Mouse (Mus musculus) kidney, embryonic 15.5 days (tissue): Measurements from ENCODE around the gene Bri3bp. TPM values are rescaled to one million over a fixed set of nuclear protein-coding genes. Genes with fewer than 3 reads are reported as not detected.

Experiments used
- ATAC-seq: fragments of 200-750 bp; cut with Nextera tagmentation; replicated peaks from 2 replicates; pipeline ENCODE4 v1.8.0; 2017; ENCODE audit warnings: moderate TSS enrichment; ENCODE audit not compliant: low FRiP score
- H3K27ac ChIP-seq: fragments of 300-500 bp; sonication (generic); 2 replicates; pipeline ENCODE4 v1.5.1; 2015; ENCODE audit warnings: mild to moderate bottlenecking, inconsistent platforms
- H3K27me3 ChIP-seq: fragments of 300-500 bp; sonication (generic); 2 replicates; pipeline ENCODE4 v1.6.1; 2015; ENCODE audit warnings: inconsistent platforms
- H3K36me3 ChIP-seq: fragments of 300-500 bp; sonication (generic); 2 replicates; pipeline ENCODE4 v1.6.1; 2015; ENCODE audit warnings: inconsistent platforms
- H3K4me1 ChIP-seq: fragments of 300-500 bp; sonication (generic); 2 replicates; pipeline ENCODE4 v1.6.1; 2015; ENCODE audit warnings: inconsistent platforms
- H3K4me2 ChIP-seq: fragments of 300-500 bp; sonication (generic); 2 replicates; pipeline ENCODE4 v1.6.1; 2015; ENCODE audit warnings: moderate library complexity, mild to moderate bottlenecking, inconsistent platforms
- H3K4me3 ChIP-seq: fragments of 300-500 bp; sonication (generic); replicated peaks from 2 replicates; pipeline ENCODE4 v1.5.1; 2015; ENCODE audit warnings: mild to moderate bottlenecking, inconsistent platforms
- H3K9ac ChIP-seq: fragments of 300-500 bp; sonication (generic); 2 replicates; pipeline ENCODE4 v1.6.1; 2015; ENCODE audit warnings: mild to moderate bottlenecking, inconsistent platforms
- H3K9me3 ChIP-seq: fragments of 300-500 bp; sonication (generic); replicated peaks from 2 replicates; pipeline ENCODE4 v1.6.1; 2016; ENCODE audit warnings: inconsistent platforms
- WGBS: fragments of 180-500 bp; shearing (Covaris S2); methylation state at CpG from one replicate; pipeline ENCODE4 v1.1.7; 2015; ENCODE audit warnings: mixed read lengths; 5-methylcytosine and 5-hydroxymethylcytosine counted together
- polyA plus RNA-seq: library from polyadenylated mRNA; unstranded; fragments of >200 nt; fragmentation: Nextera tagmentation; extraction: Ambion mirVana; gene quantifications from 2 replicates; pipeline ENCODE4 v1.2.1, GENCODE M21; 2015

The Bri3bp gene
- polyA plus RNA-seq, 1 experiment from 2014 or later = 41.5 TPM

GRCm38 (mm10) chr5:125492379-125493092 is 51.2 kb downstream of the Bri3bp start:
- Histone ChIP-seq H3K4me3 (no peak overlapping the region), H3K4me1 (peaks cover 12% of the 10 kb centered on the region), H3K27me3 (no peaks in the 10 kb centered on the region), H3K9ac (no peak overlapping the region), H3K36me3 (peaks cover 48% of the 10 kb centered on the region), H3K9me3 (no peaks in the 10 kb centered on the region), H3K4me2 (no peak overlapping the region), H3K27ac (no peak overlapping the region)
- no peak for ATAC-seq
- 70% methylated on average over 17 of the region's 17 CpGs for WGBS

GRCm38 (mm10) chr5:125493093-125493423 is 51.7 kb downstream of the Bri3bp start:
- WGBS = 76% methylated on average over 5 of the region's 5 CpGs
- H3K4me1 ChIP-seq = peaks cover 6% of the 10 kb centered on the region
- H3K4me3 ChIP-seq = no peak overlapping the region
- H3K4me2 ChIP-seq = no peak overlapping the region
- H3K9ac ChIP-seq = no peak overlapping the region
- no peak for ATAC-seq
- no peaks in the 10 kb centered on the region for H3K9me3 ChIP-seq
- peaks cover 48% of the 10 kb centered on the region for H3K36me3 ChIP-seq
- H3K27me3 ChIP-seq = no peaks in the 10 kb centered on the region
- no peak overlapping the region for H3K27ac ChIP-seq

- Histone ChIP-seq H3K27me3 (no peaks in the 10 kb centered on the region), H3K36me3 (peaks cover 44% of the 10 kb centered on the region), H3K9me3 (no peaks in the 10 kb centered on the region), H3K4me3 (no peak overlapping the region), H3K4me1 (no peaks in the 10 kb centered on the region), H3K27ac (no peak overlapping the region), H3K9ac (no peak overlapping the region), H3K4me2 (no peak overlapping the region)
- WGBS = 88% methylated on average over 10 of the region's 10 CpGs
- no peak for ATAC-seq
These were observed 54.3 kb downstream of the Bri3bp start for GRCm38 (mm10) chr5:125495655-125496054.

- H3K36me3 ChIP-seq = peaks cover 23% of the 10 kb centered on the region
- no peak; the same call in 1 of the 2 replicates for ATAC-seq
- H3K4me2 ChIP-seq = no peak overlapping the region
- WGBS = 70% methylated on average over 12 of the region's 12 CpGs
- no peaks in the 10 kb centered on the region for H3K9me3 ChIP-seq
- H3K4me1 ChIP-seq = no peaks in the 10 kb centered on the region
- H3K9ac ChIP-seq = no peak overlapping the region
- H3K4me3 ChIP-seq = no peak overlapping the region
- no peaks in the 10 kb centered on the region for H3K27me3 ChIP-seq
- no peak overlapping the region for H3K27ac ChIP-seq
These were observed 56.6 kb downstream of the Bri3bp start for GRCm38 (mm10) chr5:125497821-125498600.

GRCm38 (mm10) chr5:125501505-125501904 is 60.1 kb downstream of the Bri3bp start:
- no peak for ATAC-seq
- H3K9ac ChIP-seq = no peak overlapping the region
- H3K4me1 ChIP-seq = peaks cover 14% of the 10 kb centered on the region
- H3K27me3 ChIP-seq = no peaks in the 10 kb centered on the region
- no peak overlapping the region for H3K4me2 ChIP-seq
- no peak overlapping the region for H3K4me3 ChIP-seq
- H3K9me3 ChIP-seq = no peaks in the 10 kb centered on the region
- H3K27ac ChIP-seq = no peak overlapping the region
- WGBS = 88% methylated on average over 6 of the region's 6 CpGs
- H3K36me3 ChIP-seq = peaks cover 22% of the 10 kb centered on the region

- Histone ChIP-seq H3K4me2 (no peak overlapping the region), H3K9ac (no peak overlapping the region), H3K4me3 (no peak overlapping the region), H3K36me3 (peaks cover 26% of the 10 kb centered on the region), H3K4me1 (peaks cover 18% of the 10 kb centered on the region), H3K27me3 (no peaks in the 10 kb centered on the region), H3K27ac (no peak overlapping the region), H3K9me3 (no peaks in the 10 kb centered on the region)
- no peak for ATAC-seq
- whole genome bisulfite sequencing = 48% methylated on average over 3 of the region's 3 CpGs
These were observed 60.8 kb downstream of the Bri3bp start for GRCm38 (mm10) chr5:125502186-125502585.

- Histone ChIP-seq H3K9me3 (no peaks in the 10 kb centered on the region), H3K4me3 (no peak overlapping the region), H3K4me2 (no peak overlapping the region), H3K36me3 (peaks cover 38% of the 10 kb centered on the region), H3K27ac (no peak overlapping the region), H3K9ac (no peak overlapping the region), H3K4me1 (peaks cover 18% of the 10 kb centered on the region), H3K27me3 (no peaks in the 10 kb centered on the region)
- 94% methylated on average over 6 of the region's 6 CpGs for WGBS
- ATAC-seq = no peak
These were observed 62.3 kb downstream of the Bri3bp start for GRCm38 (mm10) chr5:125503628-125504027.

- ATAC-seq = no peak
- Histone ChIP-seq H3K4me1 (peaks cover 18% of the 10 kb centered on the region), H3K27ac (peak overlapping the region; percentile 71), H3K4me2 (no peak overlapping the region), H3K9me3 (no peaks in the 10 kb centered on the region), H3K27me3 (no peaks in the 10 kb centered on the region), H3K9ac (no peak overlapping the region), H3K4me3 (no peak overlapping the region), H3K36me3 (peaks cover 48% of the 10 kb centered on the region)
- WGBS = 37% methylated on average over 11 of the region's 11 CpGs
These were observed 63.3 kb downstream of the Bri3bp start for GRCm38 (mm10) chr5:125504692-125505091.

GRCm38 (mm10) chr5:125505968-125506367 is 64.6 kb downstream of the Bri3bp start:
- peaks cover 53% of the 10 kb centered on the region for H3K36me3 ChIP-seq
- ATAC-seq = no peak
- peaks cover 18% of the 10 kb centered on the region for H3K4me1 ChIP-seq
- WGBS = 70% methylated on average over 15 of the region's 15 CpGs
- H3K27me3 ChIP-seq = no peaks in the 10 kb centered on the region
- H3K9me3 ChIP-seq = no peaks in the 10 kb centered on the region
- no peak overlapping the region for H3K4me3 ChIP-seq
- H3K9ac ChIP-seq = no peak overlapping the region
- peak overlapping the region; percentile 5; the same call in 1 of the 2 replicates for H3K27ac ChIP-seq
- H3K4me2 ChIP-seq = no peak overlapping the region

GRCm38 (mm10) chr5:125507582-125507981 is 66.2 kb downstream of the Bri3bp start:
- no peak for ATAC-seq
- WGBS = 90% methylated on average over 9 of the region's 9 CpGs
- H3K4me3 ChIP-seq = no peak overlapping the region
- H3K9me3 ChIP-seq = no peaks in the 10 kb centered on the region
- peaks cover 69% of the 10 kb centered on the region for H3K36me3 ChIP-seq
- H3K27ac ChIP-seq = no peak overlapping the region
- H3K4me1 ChIP-seq = peaks cover 18% of the 10 kb centered on the region
- no peak overlapping the region for H3K4me2 ChIP-seq
- no peaks in the 10 kb centered on the region for H3K27me3 ChIP-seq
- no peak overlapping the region for H3K9ac ChIP-seq

- peaks cover 18% of the 10 kb centered on the region for H3K4me1 ChIP-seq
- no peak overlapping the region for H3K27ac ChIP-seq
- H3K36me3 ChIP-seq = peaks cover 74% of the 10 kb centered on the region
- H3K27me3 ChIP-seq = no peaks in the 10 kb centered on the region
- no peak overlapping the region for H3K9ac ChIP-seq
- H3K4me2 ChIP-seq = no peak overlapping the region
- no peak for ATAC-seq
- 91% methylated on average over 10 of the region's 10 CpGs for WGBS
- no peaks in the 10 kb centered on the region for H3K9me3 ChIP-seq
- no peak overlapping the region for H3K4me3 ChIP-seq
These were observed 66.6 kb downstream of the Bri3bp start for GRCm38 (mm10) chr5:125508006-125508405.

- Histone ChIP-seq H3K4me2 (no peak overlapping the region), H3K9me3 (no peaks in the 10 kb centered on the region), H3K4me3 (no peak overlapping the region), H3K9ac (no peak overlapping the region), H3K4me1 (peaks cover 15% of the 10 kb centered on the region), H3K36me3 (peaks cover 79% of the 10 kb centered on the region), H3K27me3 (no peaks in the 10 kb centered on the region), H3K27ac (no peak overlapping the region)
- 52% methylated on average over 5 of the region's 5 CpGs for WGBS
- ATAC-seq = no peak
These were observed 68.2 kb downstream of the Bri3bp start for GRCm38 (mm10) chr5:125509541-125509940.
